Mouse (Mus musculus) embryonic stem cell, embryonic (primary cell): ENCODE measurements around the gene Por.

Experiments
- CTCF ChIA-PET, 4 experiments: fragments of 300-600 bp in 2 of 4; fragments of 350-600 bp in 2 of 4; sonication (Branson Sonifier 250); formaldehyde crosslinking; loops; one replicate each; lab custom pipeline; 2022; ENCODE audit warnings: inconsistent platforms in 2 of 4; lab: Charles Lee
- POLR2A ChIA-PET, 4 experiments: fragments of 300-600 bp in 2 of 4; fragments of 350-600 bp in 2 of 4; sonication (Branson Sonifier 250); formaldehyde crosslinking; loops; one replicate each; lab custom pipeline; 2022; ENCODE audit warnings: antibody characterized with exemption in 4 of 4, inconsistent platforms in 1 of 4; lab: Charles Lee

The Por gene

DNA sequence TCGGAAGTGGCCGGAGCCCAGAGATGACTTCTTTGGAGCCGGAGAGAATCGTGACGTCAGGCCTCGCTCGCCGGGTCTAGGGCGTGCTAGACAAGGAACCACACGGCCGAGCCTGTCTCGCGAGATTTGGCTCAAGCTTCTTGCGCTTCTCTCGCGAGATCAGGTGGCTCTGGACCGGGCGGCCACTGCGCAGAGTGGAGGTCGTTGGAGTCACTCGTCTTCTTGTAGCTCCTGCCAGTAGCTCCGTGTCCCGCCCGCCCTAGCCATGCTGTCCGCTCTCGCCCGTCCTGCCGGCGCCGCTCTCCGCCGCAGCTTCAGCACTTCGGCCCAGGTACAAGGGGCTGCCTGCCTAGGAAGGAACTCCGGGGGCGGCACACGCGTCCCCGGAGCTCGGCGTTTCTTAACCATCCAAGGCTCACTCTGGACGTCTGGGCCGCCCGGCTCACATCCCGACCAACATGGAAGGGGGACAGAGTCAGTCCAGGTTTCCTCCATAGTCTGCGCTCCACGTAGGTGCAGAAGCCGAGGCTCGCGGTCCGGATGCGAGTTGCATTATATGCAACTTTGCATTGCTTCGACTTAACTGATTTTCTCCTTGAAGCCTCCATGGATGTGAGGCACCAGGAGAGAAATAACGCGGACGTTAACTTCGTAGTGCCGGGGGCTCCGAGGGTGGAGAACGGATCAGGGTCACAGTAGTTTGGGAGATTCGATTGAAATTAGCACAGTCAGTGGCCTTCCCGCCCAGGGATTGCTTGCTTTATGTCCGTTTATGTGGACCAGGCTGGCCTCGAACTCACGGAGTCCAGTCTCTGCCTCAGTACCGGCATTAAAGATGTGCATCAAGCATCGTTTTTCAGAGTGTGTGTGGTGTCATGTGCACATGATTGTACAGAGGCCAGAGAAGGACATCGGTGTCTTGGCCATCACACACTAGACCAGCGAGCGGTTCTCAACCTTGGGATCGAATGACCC, 108.9 kb downstream of the Por start, which contains the start of gene Mdh2:
Mdh2 (plus strand) TSS at position 10 of the 975 bp plus-strand sequence.
- CTCF ChIA-PET = interaction anchor here (0.5 to 2.1 kb wide), 49 partner anchors 10 to 1497 kb away, joined by 3 to 15 read pairs (median 3); partner anchors contain the start of genes Srrm3 (in 2 of the 4), Tmem120a (in 2 of the 4) and Abhd11 (in 1 of the 4)
- POLR2A ChIA-PET = interaction anchor here (0.5 to 8.2 kb wide), 186 partner anchors 9 to 1724 kb away, joined by 3 to 147 read pairs (median 4); partner anchors contain the start of genes Tmem120a (in 4 of the 4), Ywhag (in 3 of the 4), Dtx2 (in 2 of the 4) and Hspb1 (in 2 of the 4)

DNA sequence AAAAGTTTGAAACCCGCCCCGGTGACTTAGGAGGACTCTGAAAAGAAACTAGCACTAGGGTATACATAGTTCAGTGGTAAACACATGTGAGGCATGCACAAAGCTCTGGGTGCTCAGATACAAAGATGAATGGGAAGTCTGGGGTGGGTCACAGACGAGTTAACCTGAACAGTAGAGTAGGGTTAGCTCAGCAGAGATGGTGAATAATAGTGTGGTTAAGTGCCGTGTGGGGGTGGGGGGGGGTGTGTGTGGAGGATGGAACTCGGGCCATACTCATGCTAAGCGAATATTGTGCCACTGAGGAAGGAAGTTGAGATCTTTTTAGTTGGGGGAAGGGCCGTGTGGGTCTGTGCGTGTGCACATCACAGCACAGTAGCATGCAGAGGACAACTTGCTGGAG, 110.5 kb downstream of the Por start:
- POLR2A ChIA-PET = interaction anchor here (0.6 to 8.2 kb wide), 25 partner anchors 11 to 771 kb away, joined by 3 to 147 read pairs (median 4); partner anchors contain the start of gene Abhd11 (in 1 of the 4)
- CTCF ChIA-PET = interaction anchor here in 2 of 4 experiments (0.8 to 2.0 kb wide), 3 partner anchors 14 to 164 kb away, joined by 3 to 7 read pairs (median 4); no protein-coding TSS in a partner anchor

DNA sequence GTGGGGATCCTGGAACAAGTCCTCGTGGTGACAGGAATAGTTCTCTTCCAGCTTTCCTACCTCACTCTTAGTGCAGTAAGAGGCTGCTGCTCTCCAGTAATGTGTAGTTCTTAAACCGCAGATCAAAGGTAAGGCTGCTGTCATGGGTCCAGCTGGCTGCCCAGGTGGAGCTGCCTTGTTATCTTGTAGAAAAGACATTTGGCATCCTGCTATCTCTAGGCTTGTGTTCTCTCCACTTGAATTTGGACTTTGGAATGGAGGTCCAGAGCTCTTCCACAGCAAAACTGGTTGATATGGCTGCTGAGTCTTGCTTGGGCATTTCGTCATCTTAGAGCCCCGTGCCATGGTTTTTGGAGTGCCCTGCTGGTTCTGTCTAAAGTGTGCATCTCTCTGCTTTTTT, 113.1 kb downstream of the Por start:
- POLR2A ChIA-PET = interaction anchor here in 2 of 4 experiments (1.0 to 8.2 kb wide), 4 partner anchors 8 to 61 kb away, joined by 3 to 121 read pairs (median 10); no protein-coding TSS in a partner anchor
- CTCF ChIA-PET = interaction anchor here in 1 of 4 experiments (0.9 to 1.2 kb wide), 2 partner anchors 18 to 152 kb away, joined by 3 read pairs; no protein-coding TSS in a partner anchor
